Mouse (Mus musculus) CD4-positive, CD25-positive, alpha-beta regulatory T cell, adult 4 months (primary cell): ENCODE results near the gene Tmem208. TPM values are rescaled to one million over a fixed set of nuclear protein-coding genes. Genes with fewer than 3 reads are reported as not detected.
A peak's percentile ranks its signal among the peaks of the same experiment; 100 is the strongest.
"Not testable (repeated sequence)": the region's sequence is repeated elsewhere in the genome, so short reads cannot be mapped to it uniquely, and the experiment has no call there.

ENCODE experiments used
- ATAC-seq: one replicate; pipeline ENCODE4 v1.8.0; 2017
- polyA plus RNA-seq, 2 experiments: library from polyadenylated mRNA; unstranded; fragments of 100-300 nt; shearing (Covaris generic); gene quantifications; one replicate each; pipeline ENCODE4 v1.2.1; 2017

The Tmem208 gene
- 100 to 1,000 TPM; 149 to 160 TPM for polyA plus RNA-seq

GRCm38 (mm10) chr8:105326141-105326672, at the start of gene Tmem208, which contains the start of gene Lrrc29:
Gene Tmem208, plus strand, starts transcription at chr8:105326354.
Gene Lrrc29, minus strand, starts transcription at chr8:105326278.
- peak; percentile 99 for ATAC-seq

GRCm38 (mm10) chr8:105278911-105279334, 47.2 kb upstream of the Tmem208 start:
- peak; percentile 71 for ATAC-seq

GRCm38 (mm10) chr8:105280567-105280966, 45.6 kb upstream of the Tmem208 start:
- no peak for ATAC-seq

GRCm38 (mm10) chr8:105281821-105282220, 44.3 kb upstream of the Tmem208 start:
- no peak for ATAC-seq

- no peak for ATAC-seq
Observed at GRCm38 (mm10) chr8:105282239-105282638, 43.9 kb upstream of the Tmem208 start.

- ATAC-seq, result peak; percentile 72
Observed at GRCm38 (mm10) chr8:105283074-105283473, 43.1 kb upstream of the Tmem208 start.

GRCm38 (mm10) chr8:105285514-105285913, 40.6 kb upstream of the Tmem208 start:
- ATAC-seq, result no peak

GRCm38 (mm10) chr8:105286907-105287306, 39.2 kb upstream of the Tmem208 start:
- no peak for ATAC-seq

GRCm38 (mm10) chr8:105288231-105288630, 37.9 kb upstream of the Tmem208 start:
- ATAC-seq, result no peak

GRCm38 (mm10) chr8:105288958-105289732, 37.0 kb upstream of the Tmem208 start:
- ATAC-seq, result peak; percentile 89

GRCm38 (mm10) chr8:105289805-105290460, 36.2 kb upstream of the Tmem208 start, which contains the start of gene 4931428F04Rik:
Gene 4931428F04Rik, minus strand, starts transcription at chr8:105289864.
- ATAC-seq, result no peak

GRCm38 (mm10) chr8:105290554-105291314, 35.4 kb upstream of the Tmem208 start:
- peak; percentile 29 for ATAC-seq

- ATAC-seq, result not testable (repeated sequence)
Observed at GRCm38 (mm10) chr8:105291364-105291763, 34.8 kb upstream of the Tmem208 start.

GRCm38 (mm10) chr8:105291802-105292201, 34.4 kb upstream of the Tmem208 start:
- ATAC-seq, result not testable (repeated sequence)

- no peak for ATAC-seq
Observed at GRCm38 (mm10) chr8:105292471-105292870, 33.7 kb upstream of the Tmem208 start.

GRCm38 (mm10) chr8:105293405-105293804, 32.7 kb upstream of the Tmem208 start:
- no peak for ATAC-seq

- no peak for ATAC-seq
Observed at GRCm38 (mm10) chr8:105294776-105295175, 31.4 kb upstream of the Tmem208 start.

- no peak for ATAC-seq
Observed at GRCm38 (mm10) chr8:105295256-105295655, 30.9 kb upstream of the Tmem208 start.

- ATAC-seq, result no peak
Observed at GRCm38 (mm10) chr8:105295895-105296573, 30.1 kb upstream of the Tmem208 start, which contains the start of gene Exoc3l. Gene Exoc3l, minus strand, starts transcription at chr8:105296101.

- ATAC-seq, result peak; percentile 98
Observed at GRCm38 (mm10) chr8:105297511-105298192, 28.5 kb upstream of the Tmem208 start, which contains the start of gene E2f4. Gene E2f4, plus strand, starts transcription at chr8:105297663.
